Mouse (Mus musculus) limb, embryonic 15.5 days (tissue): Measurements from ENCODE around the gene Scfd2. TPM values are rescaled to one million over a fixed set of nuclear protein-coding genes. Genes with fewer than 3 reads are reported as not detected.
A peak's percentile ranks its signal among the peaks of the same experiment; 100 is the strongest.

Experiments
- ATAC-seq: fragments of 200-750 bp; cut with Nextera tagmentation; 2 replicates; pipeline ENCODE4 v1.8.0; 2017; ENCODE audit warnings: low read depth, moderate TSS enrichment; ENCODE audit not compliant: insufficient number of reproducible peaks, low FRiP score, low TSS enrichment
- H3K27ac ChIP-seq: fragments of 300-500 bp; sonication (generic); 2 replicates; pipeline ENCODE4 v1.5.1; 2015; ENCODE audit warnings: moderate library complexity, mild to moderate bottlenecking, inconsistent platforms
- H3K27me3 ChIP-seq: fragments of 300-500 bp; sonication (generic); 2 replicates; pipeline ENCODE4 v1.6.1; 2015; ENCODE audit warnings: inconsistent platforms
- H3K36me3 ChIP-seq: fragments of 300-500 bp; sonication (generic); 2 replicates; pipeline ENCODE4 v1.6.1; 2015; ENCODE audit warnings: inconsistent platforms
- H3K4me1 ChIP-seq: fragments of 300-500 bp; sonication (generic); 2 replicates; pipeline ENCODE4 v1.6.1; 2015; ENCODE audit warnings: inconsistent platforms
- H3K4me2 ChIP-seq: fragments of 300-500 bp; sonication (generic); 2 replicates; pipeline ENCODE4 v1.6.1; 2015; ENCODE audit warnings: mild to moderate bottlenecking, inconsistent platforms
- H3K4me3 ChIP-seq: fragments of 300-500 bp; sonication (generic); 2 replicates; pipeline ENCODE4 v1.5.1; 2015; ENCODE audit warnings: mild to moderate bottlenecking, inconsistent platforms
- H3K9ac ChIP-seq: fragments of 300-500 bp; sonication (generic); 2 replicates; pipeline ENCODE4 v1.6.1; 2015; ENCODE audit warnings: inconsistent platforms
- H3K9me3 ChIP-seq: fragments of 300-500 bp; sonication (generic); 2 replicates; pipeline ENCODE4 v1.6.1; 2016; ENCODE audit warnings: inconsistent platforms
- WGBS: fragments of 180-500 bp; shearing (Covaris S2); methylation state at CpG from one replicate; pipeline ENCODE4 v1.1.7; 2015; 5-methylcytosine and 5-hydroxymethylcytosine counted together
- polyA plus RNA-seq: library from polyadenylated mRNA; unstranded; fragments of >200 nt; fragmentation: Nextera tagmentation; extraction: Ambion mirVana; gene quantifications from 2 replicates; pipeline ENCODE4 v1.2.1, GENCODE M21; 2015

The Scfd2 gene
- polyA plus RNA-seq, 1 experiment from 2014 or later, result 21.2 TPM

DNA sequence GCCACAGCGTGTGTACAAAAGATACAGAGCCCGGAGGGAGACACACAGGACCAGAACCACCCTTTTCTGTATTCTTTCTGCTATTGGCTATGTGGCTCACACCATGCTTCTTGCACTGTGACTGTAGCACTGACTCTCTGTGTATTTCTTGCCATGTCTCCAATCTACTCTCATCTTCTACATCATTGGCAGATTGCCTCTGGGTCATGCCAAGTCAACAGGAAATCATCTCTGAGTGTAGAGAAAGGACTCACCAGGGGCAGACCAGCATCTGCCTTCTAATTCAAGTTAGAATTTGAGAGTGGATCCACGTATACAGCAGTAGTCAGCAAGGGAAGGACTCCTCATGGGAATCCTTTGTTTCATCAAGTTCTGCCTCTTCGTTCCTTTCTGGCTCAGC, 308.9 kb downstream of the Scfd2 start:
- Histone ChIP-seq H3K9me3 (no peaks in the 10 kb centered on the region), H3K4me3 (no peak overlapping the region), H3K9ac (no peak overlapping the region), H3K27me3 (no peaks in the 10 kb centered on the region), H3K27ac (no peak overlapping the region), H3K4me1 (peaks cover 7% of the 10 kb centered on the region), H3K36me3 (no peaks in the 10 kb centered on the region), H3K4me2 (no peak overlapping the region)
- 80% methylated on average over 4 of the region's 4 CpGs for WGBS
- no peak for ATAC-seq

DNA sequence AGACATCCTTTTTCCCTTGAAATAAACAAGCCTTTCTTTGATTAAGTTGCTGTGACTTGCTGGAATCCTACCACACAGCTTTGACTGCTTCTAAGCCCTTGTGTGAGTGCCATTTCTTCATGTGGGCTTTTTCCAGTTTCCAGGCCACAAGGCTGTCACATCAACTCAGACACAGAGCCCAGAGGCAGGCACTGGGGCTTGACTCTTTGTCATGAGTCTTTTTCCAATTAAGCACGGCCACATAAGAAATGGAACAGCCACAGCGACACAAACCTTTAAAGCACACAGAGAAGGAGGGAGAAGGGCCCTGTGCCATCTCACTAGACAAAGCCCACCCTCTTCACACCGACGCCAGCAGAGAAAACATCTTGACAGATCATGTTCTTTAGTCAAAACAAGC, 313.0 kb downstream of the Scfd2 start:
- Histone ChIP-seq H3K27ac (0 out of 2 replicates have a peak overlapping the region, but pooled peaks have one; percentile 5), H3K4me3 (no peak overlapping the region), H3K9ac (no peak overlapping the region), H3K4me2 (no peak overlapping the region), H3K9me3 (no peaks in the 10 kb centered on the region), H3K27me3 (no peaks in the 10 kb centered on the region), H3K36me3 (no peaks in the 10 kb centered on the region), H3K4me1 (peaks cover 20% of the 10 kb centered on the region)
- ATAC-seq, result no peak
- 42% methylated on average over 4 of the region's 4 CpGs for WGBS

DNA sequence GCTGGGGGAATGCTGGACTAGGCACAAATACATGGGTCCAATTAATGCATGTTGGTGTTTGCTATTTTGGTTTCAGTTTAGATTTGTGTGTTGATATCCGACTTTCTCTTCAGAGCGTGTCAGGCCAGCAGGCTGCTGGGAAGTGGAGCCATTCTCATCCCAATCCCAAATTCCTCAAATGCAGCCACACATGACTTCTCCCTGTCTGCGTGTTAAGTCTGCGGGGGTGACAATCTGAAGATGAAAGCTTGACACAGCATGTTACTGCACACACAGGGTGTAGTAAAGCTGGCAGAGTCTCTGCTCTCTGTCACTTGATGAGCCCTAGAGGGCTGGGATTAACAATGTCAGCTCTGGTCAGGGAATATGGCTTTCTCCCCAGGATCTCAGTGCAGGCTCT, 316.4 kb downstream of the Scfd2 start:
- Histone ChIP-seq H3K9me3 (no peaks in the 10 kb centered on the region), H3K4me3 (no peak overlapping the region), H3K9ac (no peak overlapping the region), H3K27ac (peak overlapping the region; percentile 77), H3K4me2 (no peak overlapping the region), H3K4me1 (peaks cover 32% of the 10 kb centered on the region), H3K27me3 (no peaks in the 10 kb centered on the region), H3K36me3 (no peaks in the 10 kb centered on the region)
- 18% methylated on average over 4 of the region's 4 CpGs for WGBS
- no peak for ATAC-seq

DNA sequence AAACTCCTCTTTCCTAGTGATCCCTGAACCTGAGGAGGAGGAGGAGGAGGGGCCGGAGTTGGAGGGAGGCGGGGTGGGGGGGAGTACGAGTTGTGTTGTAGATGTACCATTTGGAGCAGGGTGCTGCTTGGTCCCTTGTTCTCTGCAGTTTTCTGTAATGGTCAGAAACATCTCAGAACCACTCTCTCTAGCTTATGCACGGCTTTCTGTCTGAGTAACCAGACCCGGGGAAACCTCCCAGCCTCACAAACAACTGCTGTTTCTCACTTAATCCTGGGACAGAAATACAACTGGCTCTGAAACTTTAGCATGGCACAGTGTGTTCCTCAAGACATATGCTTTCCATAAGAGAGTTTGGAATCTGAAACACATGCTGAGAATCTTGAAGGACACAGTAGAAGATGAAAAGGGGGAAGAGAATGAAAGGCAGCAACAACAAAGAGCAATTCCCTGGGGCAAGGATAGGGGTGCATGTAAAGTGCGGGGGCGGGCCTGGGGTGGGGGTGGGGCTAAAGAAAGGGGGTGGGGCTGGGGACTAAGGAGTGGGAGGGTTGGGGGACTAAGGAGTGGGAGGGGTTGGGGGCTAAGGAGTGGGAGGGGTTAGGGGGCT, 317.0 kb downstream of the Scfd2 start:
- H3K4me1 ChIP-seq, result peaks cover 37% of the 10 kb centered on the region
- WGBS, result 14% methylated on average over 7 of the region's 7 CpGs
- H3K36me3 ChIP-seq, result no peaks in the 10 kb centered on the region
- no peaks in the 10 kb centered on the region for H3K27me3 ChIP-seq
- ATAC-seq, result 0 out of 2 replicates have a peak, but pooled peaks have one; percentile 50
- no peak overlapping the region for H3K4me3 ChIP-seq
- H3K4me2 ChIP-seq, result no peak overlapping the region
- peak overlapping the region; percentile 77 for H3K27ac ChIP-seq
- H3K9me3 ChIP-seq, result no peaks in the 10 kb centered on the region
- H3K9ac ChIP-seq, result no peak overlapping the region

DNA sequence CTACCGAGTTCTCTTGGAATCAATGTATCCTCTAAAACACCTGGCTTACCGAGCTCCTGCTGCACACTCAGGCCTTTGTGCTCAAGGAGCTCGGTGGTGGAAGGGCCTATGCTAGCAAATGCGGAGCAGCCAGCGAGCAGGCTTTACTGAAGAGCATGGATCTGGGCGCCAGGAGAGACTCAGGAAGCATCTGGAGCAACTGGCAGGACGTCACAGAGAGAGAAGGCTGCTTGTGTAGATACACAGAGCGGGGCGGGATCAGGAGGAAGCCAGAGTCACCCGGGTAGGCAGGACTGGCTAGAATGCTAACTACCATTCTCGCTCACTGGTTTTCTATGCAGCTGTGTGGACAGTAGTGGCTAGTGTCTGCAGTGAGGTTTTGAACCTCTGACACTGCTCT, 320.2 kb downstream of the Scfd2 start:
- H3K4me2 ChIP-seq, result no peak overlapping the region
- peak overlapping the region; percentile 22; the same call in 1 of the 2 replicates for H3K27ac ChIP-seq
- H3K9me3 ChIP-seq, result no peaks in the 10 kb centered on the region
- ATAC-seq, result no peak
- peaks cover 40% of the 10 kb centered on the region for H3K4me1 ChIP-seq
- H3K36me3 ChIP-seq, result no peaks in the 10 kb centered on the region
- no peak overlapping the region for H3K9ac ChIP-seq
- H3K4me3 ChIP-seq, result no peak overlapping the region
- no peaks in the 10 kb centered on the region for H3K27me3 ChIP-seq
- WGBS, result 52% methylated on average over 11 of the region's 11 CpGs

DNA sequence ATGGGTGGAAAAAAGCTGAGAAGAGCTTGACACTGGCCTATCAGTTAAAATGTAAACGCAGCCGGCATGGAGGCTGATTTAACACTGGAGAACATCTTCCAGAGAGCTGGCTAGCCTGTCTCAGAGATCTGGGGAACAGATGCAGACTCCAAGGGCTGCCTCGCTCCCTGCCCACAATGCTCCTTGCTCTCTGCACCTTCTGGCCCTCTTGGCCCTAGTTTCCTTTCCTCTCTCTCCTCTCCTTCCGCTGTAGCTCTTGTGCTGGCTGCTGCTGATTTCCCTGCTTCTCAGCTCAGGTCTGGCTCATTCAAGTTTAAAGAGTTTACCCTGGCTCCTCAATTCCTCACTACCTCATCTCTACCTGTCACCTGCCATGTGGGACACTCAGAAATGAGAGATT, 321.9 kb downstream of the Scfd2 start:
- H3K9ac ChIP-seq, result no peak overlapping the region
- H3K9me3 ChIP-seq, result no peaks in the 10 kb centered on the region
- H3K36me3 ChIP-seq, result no peaks in the 10 kb centered on the region
- WGBS, result 66% methylated on average over 4 of the region's 4 CpGs
- peaks cover 42% of the 10 kb centered on the region for H3K4me1 ChIP-seq
- ATAC-seq, result no peak
- H3K4me3 ChIP-seq, result no peak overlapping the region
- peak overlapping the region; percentile 47; the same call in 1 of the 2 replicates for H3K27ac ChIP-seq
- no peak overlapping the region for H3K4me2 ChIP-seq
- H3K27me3 ChIP-seq, result no peaks in the 10 kb centered on the region

DNA sequence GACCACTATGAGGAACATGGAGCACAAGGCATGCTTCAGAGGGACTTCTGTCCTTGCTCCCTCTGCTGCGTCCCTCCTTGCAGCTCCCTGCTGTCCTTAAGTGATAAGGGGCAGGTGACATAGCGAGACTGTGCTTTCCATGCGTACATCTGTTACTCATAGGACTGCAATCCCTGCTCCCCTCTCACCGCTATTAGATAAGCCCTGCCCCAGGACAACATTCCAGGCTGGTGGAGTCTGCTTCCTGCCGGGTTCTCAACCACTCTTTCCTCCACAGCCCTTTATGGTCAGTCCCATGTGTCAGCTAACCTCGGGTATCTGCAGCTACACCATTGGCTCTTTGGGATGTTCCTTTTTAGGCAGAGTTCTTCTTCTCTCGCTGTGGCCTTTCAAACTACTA, 323.1 kb downstream of the Scfd2 start:
- H3K4me2 ChIP-seq, result no peak overlapping the region
- no peak overlapping the region for H3K9ac ChIP-seq
- no peaks in the 10 kb centered on the region for H3K27me3 ChIP-seq
- no peaks in the 10 kb centered on the region for H3K36me3 ChIP-seq
- no peaks in the 10 kb centered on the region for H3K9me3 ChIP-seq
- H3K4me3 ChIP-seq, result no peak overlapping the region
- no peak for ATAC-seq
- H3K27ac ChIP-seq, result no peak overlapping the region
- H3K4me1 ChIP-seq, result peaks cover 39% of the 10 kb centered on the region
- 53% methylated on average over 7 of the region's 7 CpGs for WGBS

DNA sequence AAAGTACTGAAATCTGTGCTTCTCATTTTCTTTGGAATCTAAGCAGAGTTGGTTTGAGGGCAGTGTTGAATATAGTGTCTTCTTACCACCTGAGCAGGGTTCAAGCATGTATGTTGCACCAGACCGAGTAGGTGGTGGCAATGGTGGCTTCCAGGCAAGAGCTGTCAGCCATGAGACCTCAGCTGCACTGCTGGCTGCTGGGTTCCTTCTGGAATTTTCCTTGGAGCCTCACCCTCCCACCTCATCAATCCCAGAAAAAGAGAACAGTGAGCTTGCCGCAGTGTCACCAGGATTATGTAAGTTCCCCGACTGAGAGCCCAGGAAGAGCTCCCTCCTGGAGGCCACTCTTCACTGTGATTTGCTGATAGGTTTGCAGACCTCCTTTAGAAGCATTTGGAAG, 324.4 kb downstream of the Scfd2 start:
- H3K9ac ChIP-seq, result no peak overlapping the region
- peaks cover 46% of the 10 kb centered on the region for H3K4me1 ChIP-seq
- no peaks in the 10 kb centered on the region for H3K27me3 ChIP-seq
- H3K27ac ChIP-seq, result no peak overlapping the region
- H3K36me3 ChIP-seq, result no peaks in the 10 kb centered on the region
- H3K4me2 ChIP-seq, result no peak overlapping the region
- 72% methylated on average over 3 of the region's 3 CpGs for WGBS
- H3K4me3 ChIP-seq, result no peak overlapping the region
- no peak for ATAC-seq
- no peaks in the 10 kb centered on the region for H3K9me3 ChIP-seq

DNA sequence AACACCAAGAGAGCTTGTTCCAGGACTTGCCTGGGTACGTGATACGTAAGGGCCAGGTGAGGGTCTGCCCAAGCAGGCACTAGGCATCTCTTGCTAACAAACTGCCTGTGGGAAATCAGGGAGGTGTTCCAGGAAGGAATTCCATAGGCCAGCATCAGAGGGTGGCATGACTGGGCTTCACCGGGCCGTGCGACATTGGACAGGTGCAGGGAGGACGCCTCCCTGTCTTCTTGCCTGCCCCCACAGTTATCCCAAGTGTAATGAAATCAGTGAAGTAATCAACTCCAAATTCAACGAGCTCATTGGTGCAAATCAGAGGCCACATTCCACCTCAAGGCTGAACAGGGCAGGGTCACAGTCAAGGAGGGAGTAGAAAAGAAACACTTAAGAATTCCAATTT, 324.9 kb downstream of the Scfd2 start:
- H3K9me3 ChIP-seq, result no peaks in the 10 kb centered on the region
- no peak overlapping the region for H3K4me3 ChIP-seq
- H3K4me1 ChIP-seq, result peaks cover 50% of the 10 kb centered on the region
- H3K27me3 ChIP-seq, result no peaks in the 10 kb centered on the region
- H3K4me2 ChIP-seq, result no peak overlapping the region
- no peak overlapping the region for H3K9ac ChIP-seq
- no peak for ATAC-seq
- H3K27ac ChIP-seq, result no peak overlapping the region
- WGBS, result 91% methylated on average over 7 of the region's 7 CpGs
- H3K36me3 ChIP-seq, result no peaks in the 10 kb centered on the region

DNA sequence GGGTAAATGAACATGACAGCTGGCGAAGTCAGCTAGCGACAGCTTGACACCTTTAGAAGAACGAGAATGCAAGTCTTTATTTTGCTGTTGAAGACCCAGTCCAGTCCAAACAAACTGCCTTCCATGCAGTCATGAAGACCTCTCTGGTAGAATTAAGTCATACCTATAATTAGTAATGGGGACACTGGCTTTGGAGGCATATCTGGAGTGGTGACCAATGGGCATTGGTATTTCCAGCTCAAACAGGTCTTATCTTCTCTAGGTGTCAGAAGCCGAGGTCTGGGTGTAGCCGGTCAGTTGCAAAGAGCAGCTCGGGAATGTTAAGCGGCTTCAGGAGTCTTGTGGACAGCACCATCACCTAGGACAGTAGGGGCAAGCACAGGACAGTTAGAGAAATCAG, 325.5 kb downstream of the Scfd2 start:
- H3K27me3 ChIP-seq, result no peaks in the 10 kb centered on the region
- no peak overlapping the region for H3K4me2 ChIP-seq
- 92% methylated on average over 7 of the region's 7 CpGs for WGBS
- H3K4me1 ChIP-seq, result peaks cover 50% of the 10 kb centered on the region
- ATAC-seq, result no peak
- H3K4me3 ChIP-seq, result no peak overlapping the region
- no peaks in the 10 kb centered on the region for H3K9me3 ChIP-seq
- no peaks in the 10 kb centered on the region for H3K36me3 ChIP-seq
- 0 out of 2 replicates have a peak overlapping the region, but pooled peaks have one; percentile 7 for H3K27ac ChIP-seq
- no peak overlapping the region for H3K9ac ChIP-seq

DNA sequence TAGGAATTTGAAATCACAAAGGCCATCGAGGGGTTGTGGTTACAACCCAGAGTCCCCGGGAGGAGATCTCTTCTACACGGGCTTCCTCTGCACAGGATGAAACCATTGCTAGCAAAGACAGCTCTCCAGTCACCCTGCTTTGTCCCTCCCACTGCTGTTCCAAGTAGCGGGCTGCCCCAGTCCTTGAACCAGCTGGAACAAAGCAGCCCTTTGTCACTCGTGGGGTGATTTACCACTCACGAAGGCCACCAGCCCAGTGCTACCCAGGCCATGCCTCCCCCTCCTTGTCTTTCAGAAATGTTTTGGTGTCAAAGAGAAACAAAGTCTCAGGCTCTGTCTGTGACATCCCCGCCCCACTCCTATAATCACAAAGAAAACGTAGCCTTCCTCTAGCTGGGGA, 326.1 kb downstream of the Scfd2 start:
- H3K27ac ChIP-seq, result peak overlapping the region; percentile 7; the same call in 1 of the 2 replicates
- H3K4me3 ChIP-seq, result no peak overlapping the region
- H3K9ac ChIP-seq, result no peak overlapping the region
- H3K36me3 ChIP-seq, result no peaks in the 10 kb centered on the region; the same call in 1 of the 2 replicates
- ATAC-seq, result no peak
- peaks cover 53% of the 10 kb centered on the region for H3K4me1 ChIP-seq
- H3K27me3 ChIP-seq, result no peaks in the 10 kb centered on the region
- H3K4me2 ChIP-seq, result no peak overlapping the region
- no peaks in the 10 kb centered on the region for H3K9me3 ChIP-seq
- 48% methylated on average over 8 of the region's 8 CpGs for WGBS

DNA sequence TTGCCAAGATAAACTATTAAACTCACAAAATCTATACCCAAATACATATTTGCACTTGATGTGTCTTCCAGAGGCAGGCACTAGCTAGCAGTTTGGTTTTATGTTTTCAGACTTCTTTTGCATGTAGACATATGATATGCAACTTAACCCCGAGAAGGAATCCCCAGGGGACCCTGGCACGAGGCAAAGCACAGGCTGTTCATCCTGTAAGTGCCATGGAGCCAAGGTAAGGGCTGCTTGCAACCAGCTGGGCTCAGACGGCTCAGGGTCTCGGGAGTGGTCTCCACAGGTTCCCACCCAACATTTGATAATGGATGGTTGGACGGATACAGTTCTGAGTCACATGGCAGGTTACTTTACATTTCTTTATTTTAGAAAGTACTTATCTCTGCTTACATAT, 327.1 kb downstream of the Scfd2 start:
- Histone ChIP-seq H3K27ac (0 out of 2 replicates have a peak overlapping the region, but pooled peaks have one; percentile 54), H3K9ac (no peak overlapping the region), H3K27me3 (no peaks in the 10 kb centered on the region), H3K4me1 (peaks cover 53% of the 10 kb centered on the region), H3K36me3 (peaks cover 6% of the 10 kb centered on the region), H3K9me3 (no peaks in the 10 kb centered on the region), H3K4me2 (no peak overlapping the region), H3K4me3 (no peak overlapping the region)
- ATAC-seq, result no peak
- WGBS, result 53% methylated on average over 5 of the region's 5 CpGs

DNA sequence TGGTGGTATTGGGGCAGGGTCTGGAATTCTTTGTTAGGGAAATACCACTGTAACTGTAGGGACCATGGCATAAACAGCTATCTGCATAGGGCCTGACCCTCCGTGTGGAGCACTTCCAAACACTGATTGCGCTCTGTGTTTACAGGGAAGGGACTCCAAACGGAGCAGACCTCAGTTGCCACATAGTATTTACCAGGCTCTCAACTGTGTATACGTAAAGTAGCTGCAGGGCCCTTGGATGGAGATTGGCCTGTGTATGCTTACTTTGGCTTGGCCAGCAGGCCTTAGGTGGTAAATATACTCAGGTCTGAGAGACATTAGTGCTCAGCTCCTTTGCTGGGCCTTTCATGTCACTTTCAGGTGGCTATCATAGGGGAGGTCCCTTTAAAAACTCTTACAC, 329.0 kb downstream of the Scfd2 start:
- Histone ChIP-seq H3K27ac (peak overlapping the region; percentile 81), H3K9me3 (no peaks in the 10 kb centered on the region), H3K4me1 (peaks cover 66% of the 10 kb centered on the region), H3K4me2 (no peak overlapping the region), H3K36me3 (peaks cover 17% of the 10 kb centered on the region), H3K4me3 (no peak overlapping the region), H3K9ac (no peak overlapping the region), H3K27me3 (no peaks in the 10 kb centered on the region)
- ATAC-seq, result no peak
- 60% methylated on average over 4 of the region's 4 CpGs for WGBS
